In genomic region chr8:88317341-88317740, GRCm38 (mm10) we compare ENCODE assay signal across 10 mouse cellular contexts. TPM values are rescaled to one million over a fixed set of nuclear protein-coding genes. Genes with fewer than 3 reads are reported as not detected.
DNase-seq lines count a peak whose midpoint lies in the region; ATAC-seq and TF ChIP-seq lines count a peak whose summit lies in the region.
"Had no signal": no experiment of that assay in that cellular context is flagged by ENCODE, and none has a peak within 500 bp of the region (broad histone marks: within the 10 kb centered on the region; RNA-seq: fewer than 3 reads in every experiment).

No protein-coding gene starts in this region.

- no peak overlapping the region for H3K4me3 ChIP-seq in kidney, postnatal 0 days (replicated peaks; ENCODE audit: low read depth, low read length)
- H3K4me3 ChIP-seq in embryonic facial prominence, embryonic 10.5 days, result no peak overlapping the region
- H3K4me3 ChIP-seq in limb, embryonic 14.5 days (replicated peaks; ENCODE audit: low read length), result no peak overlapping the region
- no peak overlapping the region for H3K4me3 ChIP-seq in left cerebral cortex, adult 2 months
- H3K4me3 ChIP-seq: midbrain, embryonic 10.5 days had no signal

- 57% methylated on average over 5 of the region's 5 CpGs for WGBS in kidney, postnatal 0 days
- 57% methylated on average over 5 of the region's 5 CpGs for WGBS in embryonic facial prominence, embryonic 10.5 days
- 27% methylated on average over 5 of the region's 5 CpGs for WGBS in limb, embryonic 14.5 days

- H3K4me2 ChIP-seq in kidney, postnatal 0 days (ENCODE audit: low read length), result no peak overlapping the region
- no peak overlapping the region for H3K4me2 ChIP-seq in limb, embryonic 14.5 days (replicated peaks; ENCODE audit: low read depth, low read length, severe bottlenecking)

- no peaks in the 10 kb centered on the region for H3K4me1 ChIP-seq in kidney, postnatal 0 days (replicated peaks; ENCODE audit: insufficient read depth, low read length)
- H3K4me1 ChIP-seq in embryonic facial prominence, embryonic 10.5 days, result peaks cover 20% of the 10 kb centered on the region
- H3K4me1 ChIP-seq in limb, embryonic 14.5 days (ENCODE audit: control insufficient read depth, insufficient read depth, low read length), result peaks cover 13% of the 10 kb centered on the region; the same call in 1 of the 2 replicates
- H3K4me1 ChIP-seq: midbrain, embryonic 10.5 days had no signal

- H3K9ac ChIP-seq in kidney, postnatal 0 days (ENCODE audit: low read depth, low read length), result no peak overlapping the region
- H3K9ac ChIP-seq in limb, embryonic 14.5 days (ENCODE audit: low read depth, low read length, severe bottlenecking), result no peak overlapping the region

- no peaks in the 10 kb centered on the region for H3K9me3 ChIP-seq in kidney, postnatal 0 days (replicated peaks; ENCODE audit: low read length)
- no peaks in the 10 kb centered on the region for H3K9me3 ChIP-seq in embryonic facial prominence, embryonic 10.5 days
- no peaks in the 10 kb centered on the region for H3K9me3 ChIP-seq in limb, embryonic 14.5 days (ENCODE audit: control insufficient read depth, low read length)
- H3K9me3 ChIP-seq: midbrain, embryonic 10.5 days had no signal

- DNase-seq in embryo, embryonic 11 days, result peak; percentile 31
- no peak for DNase-seq in embryo, embryonic 9.5 days (ENCODE audit: extremely low spot score)
- no peak for DNase-seq in kidney, postnatal 0 days (ENCODE audit: low spot score)
- no peak for DNase-seq in kidney, adult 11 months
- peak; percentile 34 for DNase-seq in embryonic facial prominence, embryonic 10.5 days (ENCODE audit: low spot score)
- no peak for DNase-seq in limb, embryonic 14.5 days (ENCODE audit: low spot score)
- DNase-seq in layer of hippocampus, adult 9-10 months (ENCODE audit: low spot score), result no peak
- DNase-seq in left cerebral cortex, adult 2 months (ENCODE audit: extremely low spot score in 1 of 2, low spot score in 2 of 2), result no peak
- DNase-seq: right cerebral cortex, adult 18-20 months had no signal

- TF ChIP-seq CTCF in kidney, postnatal 0 days (IDR thresholded peaks at IDR 0.05; ENCODE audit: low read depth), result no peak
- no peak for TF ChIP-seq CTCF in left cerebral cortex, adult 2 months (IDR thresholded peaks at IDR 0.05)

- no peak for ATAC-seq in kidney, postnatal 0 days (replicated peaks; ENCODE audit: low FRiP score, low read depth)
- no peak for ATAC-seq in limb, embryonic 14.5 days (ENCODE audit: low FRiP score, low read depth)

- no peaks in the 10 kb centered on the region for H3K36me3 ChIP-seq in kidney, postnatal 0 days (ENCODE audit: insufficient read depth, low read length)
- no peaks in the 10 kb centered on the region for H3K36me3 ChIP-seq in embryonic facial prominence, embryonic 10.5 days (replicated peaks)
- H3K36me3 ChIP-seq in limb, embryonic 14.5 days (ENCODE audit: control insufficient read depth, insufficient read depth, low read length), result no peaks in the 10 kb centered on the region
- H3K36me3 ChIP-seq: midbrain, embryonic 10.5 days had no signal

- peak overlapping the region; percentile 60 for H3K27ac ChIP-seq in kidney, postnatal 0 days
- peak overlapping the region; percentile 62; the same call in 1 of the 2 replicates for H3K27ac ChIP-seq in embryonic facial prominence, embryonic 10.5 days (replicated peaks)
- 0 out of 2 replicates have a peak overlapping the region, but pooled peaks have one; percentile 22 for H3K27ac ChIP-seq in limb, embryonic 14.5 days (replicated peaks; ENCODE audit: low read depth, low read length)
- H3K27ac ChIP-seq in left cerebral cortex, adult 2 months, result no peak overlapping the region
- H3K27ac ChIP-seq: midbrain, embryonic 10.5 days had no signal

- no peaks in the 10 kb centered on the region for H3K27me3 ChIP-seq in kidney, postnatal 0 days (ENCODE audit: insufficient read depth, low read length)
- H3K27me3 ChIP-seq in embryonic facial prominence, embryonic 10.5 days (replicated peaks; ENCODE audit: low read depth, poor library complexity, severe bottlenecking), result peaks cover 8% of the 10 kb centered on the region; the same call in 1 of the 2 replicates
- H3K27me3 ChIP-seq in limb, embryonic 14.5 days (ENCODE audit: control insufficient read depth, insufficient read depth, low read length), result no peaks in the 10 kb centered on the region

- intact Hi-C loops in left cerebral cortex, adult 2 months (cut with DNase I), result no loop called here

- no peak for TF ChIP-seq POLR2A in limb, embryonic 14.5 days (IDR thresholded peaks at IDR 0.05; ENCODE audit: borderline replicate concordance, extremely low read depth, insufficient read depth, insufficient read length)

RNA-seq across cellular contexts. Expression of gene Brd7, which starts 44.7 kb away (rescaled TPM):
- polyA plus RNA-seq in kidney, postnatal 0 days (2015; fragmentation: Nextera tagmentation; extraction: Ambion mirVana), result 64.6 and 75.1 TPM in 2 replicates
- 86.5 and 88.8 TPM in 2 replicates for polyA plus RNA-seq in embryonic facial prominence, embryonic 10.5 days (2016; fragmentation: Nextera tagmentation; extraction: Ambion mirVana)
- polyA plus RNA-seq in limb, embryonic 14.5 days (2012; rRNA removed), result 51.2 and 73.6 TPM in 2 replicates
- 77.7 and 81.9 TPM in 2 replicates for polyA plus RNA-seq in limb, embryonic 14.5 days (2014; fragmentation: Nextera tagmentation; extraction: Ambion mirVana)
- total RNA-seq in left cerebral cortex, adult 2 months (2021), result 10 to 100 TPM; 45.6 to 57.3 TPM

RNA-seq across cellular contexts. Expression of gene Adcy7, which starts 45.1 kb away (rescaled TPM):
- 4.3 TPM in 2 replicates for polyA plus RNA-seq in kidney, postnatal 0 days (2015; fragmentation: Nextera tagmentation; extraction: Ambion mirVana)
- polyA plus RNA-seq in embryonic facial prominence, embryonic 10.5 days (2016; fragmentation: Nextera tagmentation; extraction: Ambion mirVana), result 2.4 and 2.6 TPM in 2 replicates
- 7.9 and 8.9 TPM in 2 replicates for polyA plus RNA-seq in limb, embryonic 14.5 days (2012; rRNA removed)
- 7.3 and 7.8 TPM in 2 replicates for polyA plus RNA-seq in limb, embryonic 14.5 days (2014; fragmentation: Nextera tagmentation; extraction: Ambion mirVana)
- 1 to 10 TPM; 4.1 to 4.8 TPM for total RNA-seq in left cerebral cortex, adult 2 months (2021)

Comparison
In these comparisons a context has a peak if more than half of its experiments do, and no peak if none do; other contexts are left out.
1. DNase-seq: peak in embryo, embryonic 11 days (single experiment) and embryonic facial prominence, embryonic 10.5 days (single experiment); none in embryo, embryonic 9.5 days (single experiment), kidney, postnatal 0 days (single experiment), kidney, adult 11 months (single experiment), limb, embryonic 14.5 days (single experiment), layer of hippocampus, adult 9-10 months (single experiment) and left cerebral cortex, adult 2 months (0 of 2).